Mouse (Mus musculus): ENCODE measurements around the gene Pmepa1.

DNA sequence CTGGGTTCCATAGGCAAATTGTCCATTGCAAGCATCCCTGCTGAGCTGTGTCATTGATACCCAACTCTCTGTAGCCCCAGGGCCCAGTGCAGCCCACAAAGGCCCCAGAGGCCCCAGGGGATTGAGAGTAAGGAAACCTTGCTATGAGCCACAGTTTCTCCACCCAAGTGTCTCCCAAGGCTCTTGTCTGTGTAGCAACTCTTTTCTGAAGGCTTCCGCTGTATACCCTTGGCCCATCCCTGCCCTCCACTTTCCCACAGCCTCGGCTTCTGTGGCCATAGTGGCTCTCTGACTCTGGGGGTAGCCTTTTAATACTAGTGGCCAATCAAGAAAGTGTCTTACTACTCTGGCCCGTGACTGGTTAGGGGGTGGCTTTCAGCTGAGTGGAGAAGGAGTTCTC, 72.6 kb downstream of the Pmepa1 start:
- no peak for TF ChIP-seq CTCF (IDR thresholded peaks at IDR 0.05)
- TF ChIP-seq EP300 (IDR thresholded peaks at IDR 0.05) = no peak

Measured in lung, postnatal 0 days (tissue).